Mouse (Mus musculus): ENCODE data around the gene Slc25a21. TPM values are rescaled to one million over a fixed set of nuclear protein-coding genes. Genes with fewer than 3 reads are reported as not detected.

Slc25a21 gene
- polyA plus RNA-seq, 1 experiment from 2014 or later = 0.22 TPM

- 4% methylated on average over 10 of the region's 10 CpGs for WGBS
- Histone ChIP-seq H3K9me3 (no peaks in the 10 kb centered on the region), H3K4me2 (no peak overlapping the region), H3K4me1 (replicated peaks) (0 out of 2 replicates have a peak, but pooled peaks cover 2% of the 10 kb centered on the region), H3K27me3 (peaks cover 99% of the 10 kb centered on the region), H3K9ac (no peak overlapping the region), H3K36me3 (no peaks in the 10 kb centered on the region), H3K27ac (no peak overlapping the region), H3K4me3 (no peak overlapping the region)
- no peak for ATAC-seq (ENCODE audit: low FRiP score)
Observed at GRCm38 (mm10) chr12:56689331-56689730, 507.9 kb downstream of the Slc25a21 start.

- no peaks in the 10 kb centered on the region for H3K36me3 ChIP-seq
- no peak for ATAC-seq (ENCODE audit: low FRiP score)
- 0 out of 2 replicates have a peak, but pooled peaks cover 2% of the 10 kb centered on the region for H3K4me1 ChIP-seq (replicated peaks)
- 3% methylated on average over 8 of the region's 8 CpGs for WGBS
- H3K9ac ChIP-seq = no peak overlapping the region
- peaks cover 99% of the 10 kb centered on the region for H3K27me3 ChIP-seq
- no peak overlapping the region for H3K4me3 ChIP-seq
- H3K4me2 ChIP-seq = no peak overlapping the region
- no peaks in the 10 kb centered on the region for H3K9me3 ChIP-seq
- no peak overlapping the region for H3K27ac ChIP-seq
Observed at GRCm38 (mm10) chr12:56688920-56689319, 508.4 kb downstream of the Slc25a21 start.

DNA sequence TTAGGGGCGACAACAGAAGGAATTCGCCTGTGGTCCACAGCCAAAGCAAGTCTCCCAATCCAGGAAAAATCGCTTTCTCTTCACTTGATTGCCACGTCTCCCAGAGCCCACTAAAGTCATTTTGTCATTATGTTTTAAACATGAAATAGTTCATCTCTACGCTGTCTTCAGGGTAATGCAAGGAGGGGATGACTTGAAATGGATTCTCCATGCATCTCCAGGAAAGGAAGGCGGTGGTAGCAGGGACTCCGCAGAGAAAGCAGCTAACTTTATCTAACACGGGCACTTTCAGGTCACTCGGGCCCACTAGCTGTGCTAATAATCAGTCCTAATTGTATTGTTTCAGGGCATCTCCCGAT lies 508.8 kb downstream of the Slc25a21 start:
- H3K27me3 ChIP-seq = peaks cover 99% of the 10 kb centered on the region
- H3K9ac ChIP-seq = no peak overlapping the region
- no peak overlapping the region for H3K4me2 ChIP-seq
- no peak for ATAC-seq (ENCODE audit: low FRiP score)
- no peak overlapping the region for H3K27ac ChIP-seq
- 6% methylated on average over 10 of the region's 10 CpGs for WGBS
- H3K4me3 ChIP-seq = no peak overlapping the region
- no peaks in the 10 kb centered on the region for H3K9me3 ChIP-seq
- H3K4me1 ChIP-seq (replicated peaks) = 0 out of 2 replicates have a peak, but pooled peaks cover 2% of the 10 kb centered on the region
- H3K36me3 ChIP-seq = no peaks in the 10 kb centered on the region

DNA sequence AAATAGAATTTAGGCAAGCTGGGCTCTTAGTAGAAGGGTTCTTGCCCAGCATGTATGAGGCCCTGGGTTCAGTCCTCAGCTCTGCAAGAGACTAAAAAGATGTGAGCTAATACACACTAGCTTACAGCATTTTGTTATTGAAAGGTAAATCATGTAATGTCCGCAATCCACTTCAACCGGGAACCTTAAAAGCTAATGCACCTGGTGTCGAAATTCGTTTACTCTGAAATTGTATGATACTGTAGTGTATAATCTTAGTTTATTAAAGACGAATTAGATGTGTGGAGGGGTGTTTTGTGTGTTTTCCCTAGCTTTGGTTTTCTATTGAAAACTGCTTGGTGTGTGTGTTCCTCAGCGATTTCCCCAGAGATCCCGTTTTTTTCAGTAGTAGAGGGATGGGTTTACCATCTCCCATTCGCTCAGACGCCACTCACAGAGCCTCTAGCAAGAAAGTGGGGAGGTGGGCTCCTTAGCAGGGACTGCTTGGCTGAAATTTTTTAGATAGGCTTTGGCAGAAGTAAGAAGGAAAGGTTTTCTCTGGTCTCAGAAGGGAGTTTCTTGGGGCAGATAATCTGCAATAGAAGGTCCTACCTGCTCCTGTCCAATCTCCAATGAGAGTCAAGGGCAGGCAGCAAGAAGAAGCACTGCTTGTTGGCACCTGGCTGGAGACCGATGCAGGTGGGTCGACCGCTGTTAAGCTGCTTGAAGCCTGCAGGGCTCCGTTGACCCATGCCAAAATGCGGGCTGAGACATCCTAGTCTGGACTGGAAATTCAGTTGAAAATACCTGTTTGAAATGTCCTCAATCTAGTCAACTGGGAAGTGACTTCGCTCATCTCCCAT lies 509.4 kb downstream of the Slc25a21 start:
- Histone ChIP-seq H3K9ac (no peak overlapping the region), H3K9me3 (no peaks in the 10 kb centered on the region), H3K4me1 (replicated peaks) (0 out of 2 replicates have a peak, but pooled peaks cover 2% of the 10 kb centered on the region), H3K27ac (no peak overlapping the region), H3K4me3 (no peak overlapping the region), H3K27me3 (peaks cover 99% of the 10 kb centered on the region), H3K4me2 (no peak overlapping the region), H3K36me3 (no peaks in the 10 kb centered on the region)
- no peak for ATAC-seq (ENCODE audit: low FRiP score)
- 6% methylated on average over 15 of the region's 15 CpGs for WGBS

- peak; percentile 76 for ATAC-seq (ENCODE audit: low FRiP score)
- H3K9me3 ChIP-seq = no peaks in the 10 kb centered on the region
- peaks cover 96% of the 10 kb centered on the region for H3K27me3 ChIP-seq
- H3K9ac ChIP-seq = peak overlapping the region; percentile 61; the same call in 1 of the 2 replicates
- 1% methylated on average over 38 of the region's 38 CpGs for WGBS
- H3K4me3 ChIP-seq = peak overlapping the region; percentile 37
- H3K27ac ChIP-seq = no peak overlapping the region
- no peaks in the 10 kb centered on the region for H3K36me3 ChIP-seq
- peaks cover 7% of the 10 kb centered on the region for H3K4me1 ChIP-seq (replicated peaks)
- peak overlapping the region; percentile 64 for H3K4me2 ChIP-seq
Observed at GRCm38 (mm10) chr12:56681096-56681811, 516.0 kb downstream of the Slc25a21 start.

DNA sequence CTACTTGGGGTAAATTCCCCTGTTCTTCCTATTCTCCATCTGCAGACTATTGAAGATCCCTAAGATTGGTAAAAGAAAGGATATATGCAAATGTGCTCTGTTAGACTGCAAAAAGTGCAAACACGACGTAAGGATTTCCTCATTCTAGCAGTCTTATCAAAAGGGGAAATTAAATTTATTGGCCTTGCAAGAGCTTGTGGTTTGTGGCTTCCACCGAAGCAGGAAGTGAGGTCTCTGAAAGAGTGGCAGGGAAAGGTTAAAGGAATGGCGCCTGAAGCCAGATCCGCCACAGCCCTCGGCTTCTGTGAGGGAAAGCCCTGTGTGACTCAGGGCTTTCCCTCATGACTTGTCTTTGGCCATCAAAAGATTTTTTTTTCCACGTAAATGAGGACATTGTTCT lies 519.7 kb downstream of the Slc25a21 start:
- Histone ChIP-seq H3K27ac (no peak overlapping the region), H3K27me3 (peaks cover 73% of the 10 kb centered on the region), H3K4me3 (no peak overlapping the region), H3K4me1 (replicated peaks) (peaks cover 7% of the 10 kb centered on the region), H3K4me2 (no peak overlapping the region), H3K36me3 (no peaks in the 10 kb centered on the region), H3K9me3 (no peaks in the 10 kb centered on the region), H3K9ac (no peak overlapping the region)
- ATAC-seq (ENCODE audit: low FRiP score) = no peak
- WGBS = 73% methylated on average over 7 of the region's 7 CpGs

GRCm38 (mm10) chr12:56674726-56675125 lies 522.5 kb downstream of the Slc25a21 start:
- no peak for ATAC-seq (ENCODE audit: low FRiP score)
- Histone ChIP-seq H3K36me3 (no peaks in the 10 kb centered on the region), H3K4me3 (no peak overlapping the region), H3K4me1 (replicated peaks) (no peaks in the 10 kb centered on the region), H3K9ac (no peak overlapping the region), H3K9me3 (no peaks in the 10 kb centered on the region), H3K4me2 (no peak overlapping the region), H3K27ac (no peak overlapping the region), H3K27me3 (peaks cover 44% of the 10 kb centered on the region)
- WGBS = 33% methylated on average over 3 of the region's 3 CpGs

- Histone ChIP-seq H3K9me3 (no peaks in the 10 kb centered on the region), H3K36me3 (no peaks in the 10 kb centered on the region), H3K9ac (no peak overlapping the region), H3K27me3 (peaks cover 10% of the 10 kb centered on the region; the same call in 1 of the 2 replicates), H3K4me1 (replicated peaks) (no peaks in the 10 kb centered on the region), H3K4me3 (no peak overlapping the region), H3K4me2 (no peak overlapping the region), H3K27ac (no peak overlapping the region)
- ATAC-seq (ENCODE audit: low FRiP score) = no peak
- WGBS = 94% methylated on average over 9 of the region's 9 CpGs
Observed at GRCm38 (mm10) chr12:56670795-56671194, 526.5 kb downstream of the Slc25a21 start.

- no peak for ATAC-seq (ENCODE audit: low FRiP score)
- H3K27ac ChIP-seq = no peak overlapping the region
- no peak overlapping the region for H3K4me2 ChIP-seq
- H3K4me3 ChIP-seq = no peak overlapping the region
- WGBS = 84% methylated on average over 9 of the region's 9 CpGs
- no peak overlapping the region for H3K9ac ChIP-seq
- no peaks in the 10 kb centered on the region for H3K4me1 ChIP-seq (replicated peaks)
- peaks cover 3% of the 10 kb centered on the region; the same call in 1 of the 2 replicates for H3K27me3 ChIP-seq
- no peaks in the 10 kb centered on the region for H3K36me3 ChIP-seq
- no peaks in the 10 kb centered on the region for H3K9me3 ChIP-seq
Observed at GRCm38 (mm10) chr12:56669451-56670122, 527.7 kb downstream of the Slc25a21 start.

Other genes with a start within 250 kb of the Slc25a21 start
- 33.1 and 33.4 TPM in 2 replicates for gene Prps1l3, start 32.9 kb upstream of the Slc25a21 start, polyA plus RNA-seq (2015; fragmentation: Nextera tagmentation; extraction: Ambion mirVana)
- gene Mipol1, start 33.0 kb upstream of the Slc25a21 start, polyA plus RNA-seq (2015; fragmentation: Nextera tagmentation; extraction: Ambion mirVana) = 5.3 and 5.6 TPM in 2 replicates